Mouse (Mus musculus) forebrain, embryonic 15.5 days (tissue): Measurements from ENCODE around the gene Tsc1. TPM values are rescaled to one million over a fixed set of nuclear protein-coding genes. Genes with fewer than 3 reads are reported as not detected.

Experiments used
- ATAC-seq: fragments of 200-750 bp; cut with Nextera tagmentation; replicated peaks from 2 replicates; pipeline ENCODE4 v1.8.0; 2017; ENCODE audit warnings: mild to moderate bottlenecking, moderate TSS enrichment, moderate library complexity
- H3K27ac ChIP-seq: fragments of 300-500 bp; sonication (generic); replicated peaks from 2 replicates; pipeline ENCODE4 v1.5.1; 2015; ENCODE audit warnings: mild to moderate bottlenecking, inconsistent platforms
- H3K27me3 ChIP-seq: fragments of 300-500 bp; sonication (generic); 2 replicates; pipeline ENCODE4 v1.6.1; 2015; ENCODE audit warnings: inconsistent platforms
- H3K36me3 ChIP-seq: fragments of 300-500 bp; sonication (generic); 2 replicates; pipeline ENCODE4 v1.6.1; 2015; ENCODE audit warnings: mild to moderate bottlenecking, inconsistent platforms
- H3K4me1 ChIP-seq: fragments of 300-500 bp; sonication (generic); 2 replicates; pipeline ENCODE4 v1.6.1; 2015; ENCODE audit warnings: inconsistent platforms
- H3K4me2 ChIP-seq: fragments of 300-500 bp; sonication (generic); replicated peaks from 2 replicates; pipeline ENCODE4 v1.6.1; 2015; ENCODE audit warnings: mild to moderate bottlenecking, inconsistent platforms
- H3K4me3 ChIP-seq: fragments of 300-500 bp; sonication (generic); 2 replicates; pipeline ENCODE4 v1.5.1; 2015; ENCODE audit warnings: mild to moderate bottlenecking, inconsistent platforms
- H3K9ac ChIP-seq: fragments of 300-500 bp; sonication (generic); replicated peaks from 2 replicates; pipeline ENCODE4 v1.6.1; 2015; ENCODE audit warnings: mild to moderate bottlenecking, inconsistent platforms
- H3K9me3 ChIP-seq: fragments of 300-500 bp; sonication (generic); 2 replicates; pipeline ENCODE4 v1.6.1; 2016; ENCODE audit warnings: inconsistent platforms
- WGBS: fragments of 180-500 bp; shearing (Covaris S2); methylation state at CpG from one replicate; pipeline ENCODE4 v1.1.7; 2015; ENCODE audit warnings: mixed read lengths; 5-methylcytosine and 5-hydroxymethylcytosine counted together
- polyA plus RNA-seq: library from polyadenylated mRNA; unstranded; fragments of >200 nt; fragmentation: Nextera tagmentation; extraction: Ambion mirVana; gene quantifications from 2 replicates; pipeline ENCODE4 v1.2.1, GENCODE M21; 2015

Tsc1 gene
- polyA plus RNA-seq, 1 experiment from 2014 or later: 35.8 TPM

DNA sequence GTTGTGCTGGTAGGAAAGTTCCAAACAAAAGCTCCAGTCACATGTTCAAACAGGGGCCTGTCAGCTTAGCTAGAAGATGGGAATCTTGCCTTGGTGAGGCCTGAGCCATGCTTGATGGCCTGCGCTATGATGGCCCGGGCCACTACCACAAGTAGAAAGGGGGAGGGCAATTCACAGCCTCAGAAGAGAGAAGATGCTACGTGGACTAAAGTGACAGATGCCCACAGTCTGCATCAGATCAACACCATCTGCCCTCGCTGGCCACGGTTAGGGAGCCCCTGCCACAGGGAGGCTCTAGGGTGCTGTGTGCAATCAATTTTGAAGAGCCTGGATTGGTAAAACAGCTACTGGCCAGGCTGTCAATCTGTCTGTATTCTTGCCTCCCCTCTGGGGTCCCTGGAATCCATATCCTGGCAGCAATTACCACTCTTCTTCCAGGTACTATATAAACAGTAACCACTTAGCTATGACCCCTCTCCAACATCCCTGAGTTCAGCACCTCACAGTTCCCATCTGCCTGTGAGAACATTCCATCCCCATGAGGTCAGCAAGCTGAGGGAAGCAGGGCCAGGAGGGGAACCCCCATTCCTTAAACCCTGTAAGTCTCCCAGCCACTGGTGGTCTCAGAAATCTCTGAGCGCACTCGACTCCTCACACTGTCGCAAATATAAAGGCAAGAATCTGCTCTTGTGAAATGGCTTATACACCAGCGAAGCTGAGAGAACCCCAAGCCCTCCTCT, 3.8 kb upstream of the Tsc1 start:
- no peak for ATAC-seq
- no peak overlapping the region for H3K4me2 ChIP-seq
- no peaks in the 10 kb centered on the region for H3K9me3 ChIP-seq
- no peak overlapping the region for H3K9ac ChIP-seq
- no peaks in the 10 kb centered on the region for H3K36me3 ChIP-seq
- 82% methylated on average over 9 of the region's 9 CpGs for WGBS
- H3K4me3 ChIP-seq: no peak overlapping the region
- H3K4me1 ChIP-seq: peaks cover 13% of the 10 kb centered on the region
- no peaks in the 10 kb centered on the region for H3K27me3 ChIP-seq
- H3K27ac ChIP-seq: no peak overlapping the region

DNA sequence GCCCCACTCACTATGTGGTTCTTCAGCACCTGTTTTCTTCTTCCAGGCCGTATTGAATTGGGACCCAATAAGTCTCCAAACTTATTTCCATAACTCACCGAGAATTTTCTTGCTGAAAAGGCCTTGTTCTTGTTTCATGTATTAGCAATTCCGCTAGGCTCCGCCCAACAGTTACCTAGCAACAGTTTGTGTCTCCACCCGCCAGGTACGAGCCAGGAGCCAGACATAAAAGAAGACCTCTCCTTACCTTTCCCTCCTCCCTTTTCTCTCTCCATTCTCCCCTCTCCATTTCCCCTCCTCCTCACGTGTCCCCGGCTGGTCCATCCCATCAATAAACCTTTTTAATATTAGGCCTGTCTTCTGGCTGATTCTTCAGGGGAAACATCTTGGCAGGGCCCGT, 2.7 kb upstream of the Tsc1 start:
- no peaks in the 10 kb centered on the region for H3K27me3 ChIP-seq
- no peak overlapping the region for H3K27ac ChIP-seq
- H3K4me2 ChIP-seq: 0 out of 2 replicates have a peak overlapping the region, but pooled peaks have one; percentile 10
- peaks cover 24% of the 10 kb centered on the region for H3K4me1 ChIP-seq
- no peaks in the 10 kb centered on the region for H3K9me3 ChIP-seq
- no peak overlapping the region for H3K4me3 ChIP-seq
- WGBS: 14% methylated on average over 9 of the region's 9 CpGs
- no peak overlapping the region for H3K9ac ChIP-seq
- no peaks in the 10 kb centered on the region for H3K36me3 ChIP-seq
- no peak for ATAC-seq

DNA sequence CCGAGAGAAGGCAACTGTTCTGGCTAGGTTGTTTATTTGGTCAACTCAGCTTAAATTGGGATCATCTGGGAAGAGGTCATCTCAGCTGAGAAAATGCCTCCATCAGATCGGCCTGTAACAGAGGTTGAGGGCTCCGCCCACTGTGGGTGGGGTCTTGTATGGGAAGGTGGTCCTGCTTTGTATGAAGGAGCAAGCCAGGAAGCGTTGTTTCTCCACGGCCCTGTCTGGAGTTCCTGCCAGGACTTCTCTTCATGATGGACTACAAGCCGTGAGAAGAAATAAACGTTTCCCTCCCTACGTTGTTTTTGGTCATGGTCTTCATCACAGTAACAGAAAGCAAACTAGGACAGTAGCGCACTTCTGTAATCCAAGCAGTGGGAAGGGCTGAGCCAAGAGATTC, 2.1 kb upstream of the Tsc1 start:
- 0 out of 2 replicates have a peak overlapping the region, but pooled peaks have one; percentile 10 for H3K4me2 ChIP-seq
- peaks cover 29% of the 10 kb centered on the region for H3K4me1 ChIP-seq
- H3K9me3 ChIP-seq: no peaks in the 10 kb centered on the region
- H3K9ac ChIP-seq: no peak overlapping the region
- WGBS: 8% methylated on average over 9 of the region's 9 CpGs
- no peak overlapping the region for H3K27ac ChIP-seq
- no peaks in the 10 kb centered on the region for H3K36me3 ChIP-seq
- ATAC-seq: no peak
- no peak overlapping the region for H3K4me3 ChIP-seq
- H3K27me3 ChIP-seq: no peaks in the 10 kb centered on the region

DNA sequence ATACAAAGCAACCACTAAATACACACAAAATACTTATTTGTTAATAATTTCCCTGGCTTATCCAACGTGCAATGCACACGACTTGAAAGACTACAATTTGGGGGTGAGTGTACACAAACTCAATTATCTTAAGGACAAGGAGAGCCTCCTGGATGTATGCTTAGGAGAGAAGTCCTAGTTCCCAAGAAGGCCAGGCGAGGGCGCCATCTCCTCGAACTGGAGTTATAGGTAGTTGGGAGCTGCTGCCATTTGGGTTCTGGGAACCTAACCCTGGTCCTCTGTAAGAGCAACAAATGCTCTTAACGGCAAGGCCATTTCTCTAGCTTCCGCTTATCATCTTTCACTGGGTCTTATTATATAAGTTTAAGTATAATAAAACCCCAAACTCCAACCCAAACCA, 1.2 kb upstream of the Tsc1 start:
- Histone ChIP-seq H3K27ac (no peak overlapping the region), H3K4me2 (no peak overlapping the region), H3K4me3 (no peak overlapping the region), H3K4me1 (peaks cover 30% of the 10 kb centered on the region), H3K9ac (no peak overlapping the region), H3K9me3 (no peaks in the 10 kb centered on the region), H3K27me3 (no peaks in the 10 kb centered on the region), H3K36me3 (no peaks in the 10 kb centered on the region)
- 56% methylated on average over 7 of the region's 7 CpGs for WGBS
- no peak for ATAC-seq

DNA sequence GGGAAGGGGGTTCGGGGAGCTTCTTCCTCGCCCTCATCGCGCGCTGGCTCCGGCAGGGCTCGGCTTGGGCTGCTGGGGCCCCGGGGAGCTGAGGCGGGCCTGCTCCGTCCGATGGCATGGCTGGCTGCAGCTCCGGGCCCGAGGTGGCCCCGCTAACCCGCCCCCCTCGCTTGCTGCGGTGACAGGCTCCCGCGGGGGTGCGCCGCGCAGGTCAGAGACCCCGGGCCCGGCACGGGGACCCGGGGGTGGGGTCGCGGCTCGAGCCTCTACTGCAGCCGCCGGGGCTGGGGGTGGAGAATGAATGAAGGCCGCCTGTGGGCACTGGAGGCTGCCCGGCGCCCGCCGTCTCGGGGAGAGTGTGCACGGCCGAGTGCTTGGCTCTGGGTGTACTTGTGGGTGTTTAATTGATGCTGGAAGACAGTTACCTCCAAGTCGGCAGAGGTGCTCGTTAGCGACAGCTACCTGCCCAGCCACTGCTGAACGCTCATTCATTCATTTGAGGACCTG, 460 bp downstream of the Tsc1 start:
- peak; percentile 78 for ATAC-seq
- H3K4me3 ChIP-seq: peak overlapping the region; percentile 89
- under 1% methylated on average over 43 of the region's 43 CpGs for WGBS
- peak overlapping the region; percentile 85 for H3K9ac ChIP-seq
- peaks cover 30% of the 10 kb centered on the region for H3K4me1 ChIP-seq
- no peaks in the 10 kb centered on the region for H3K9me3 ChIP-seq
- no peaks in the 10 kb centered on the region for H3K36me3 ChIP-seq
- H3K27me3 ChIP-seq: no peaks in the 10 kb centered on the region
- peak overlapping the region; percentile 92 for H3K27ac ChIP-seq
- H3K4me2 ChIP-seq: peak overlapping the region; percentile 71

DNA sequence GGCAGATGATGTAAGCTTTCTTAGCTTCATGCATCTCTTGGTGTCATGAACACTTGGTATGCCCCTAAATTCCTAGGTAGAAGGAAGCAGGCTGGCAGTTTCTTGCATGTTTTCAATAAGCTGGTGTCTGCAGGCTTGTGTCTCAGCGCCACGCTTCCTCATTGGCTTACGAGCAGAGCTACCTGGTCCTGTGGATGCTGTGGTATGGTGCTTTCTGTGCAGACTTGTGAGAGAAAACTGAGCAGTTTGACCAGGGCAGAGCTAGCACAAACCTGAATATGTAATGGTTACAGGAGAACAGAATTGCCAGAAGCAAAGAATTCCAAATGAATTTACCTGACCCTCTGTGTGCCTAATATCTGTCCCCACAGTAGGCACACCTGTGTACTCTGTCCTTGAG, 2.1 kb downstream of the Tsc1 start:
- Histone ChIP-seq H3K9me3 (no peaks in the 10 kb centered on the region), H3K27ac (no peak overlapping the region), H3K27me3 (no peaks in the 10 kb centered on the region), H3K4me3 (peak overlapping the region; percentile 89; the same call in 1 of the 2 replicates), H3K36me3 (no peaks in the 10 kb centered on the region), H3K4me2 (peak overlapping the region; percentile 71), H3K4me1 (peaks cover 30% of the 10 kb centered on the region), H3K9ac (no peak overlapping the region)
- ATAC-seq: no peak
- 81% methylated on average over 3 of the region's 3 CpGs for WGBS

DNA sequence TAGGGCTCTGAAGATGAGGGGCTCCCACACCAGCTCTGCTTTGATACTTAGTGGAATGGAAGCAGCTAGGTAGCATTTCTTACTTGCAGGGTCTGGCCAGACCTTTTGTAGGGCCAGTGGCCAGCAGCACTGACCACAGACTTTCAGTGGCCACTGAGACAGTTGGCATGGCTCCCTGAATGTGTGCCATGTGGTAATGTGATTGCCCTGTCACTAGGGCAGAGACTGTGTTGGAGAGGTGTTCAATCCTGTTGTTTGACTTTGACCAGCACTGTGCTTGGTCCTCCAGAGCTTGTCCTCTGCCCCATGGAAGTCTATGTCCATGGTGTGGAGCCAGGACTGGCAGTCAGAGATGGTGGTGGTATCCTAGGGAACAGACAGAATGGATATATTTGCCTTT, 9.5 kb downstream of the Tsc1 start:
- Histone ChIP-seq H3K4me1 (no peaks in the 10 kb centered on the region), H3K4me3 (no peak overlapping the region), H3K4me2 (no peak overlapping the region), H3K9me3 (no peaks in the 10 kb centered on the region), H3K27me3 (no peaks in the 10 kb centered on the region), H3K36me3 (peaks cover 13% of the 10 kb centered on the region; the same call in 1 of the 2 replicates), H3K9ac (no peak overlapping the region), H3K27ac (no peak overlapping the region)
- no peak for ATAC-seq

DNA sequence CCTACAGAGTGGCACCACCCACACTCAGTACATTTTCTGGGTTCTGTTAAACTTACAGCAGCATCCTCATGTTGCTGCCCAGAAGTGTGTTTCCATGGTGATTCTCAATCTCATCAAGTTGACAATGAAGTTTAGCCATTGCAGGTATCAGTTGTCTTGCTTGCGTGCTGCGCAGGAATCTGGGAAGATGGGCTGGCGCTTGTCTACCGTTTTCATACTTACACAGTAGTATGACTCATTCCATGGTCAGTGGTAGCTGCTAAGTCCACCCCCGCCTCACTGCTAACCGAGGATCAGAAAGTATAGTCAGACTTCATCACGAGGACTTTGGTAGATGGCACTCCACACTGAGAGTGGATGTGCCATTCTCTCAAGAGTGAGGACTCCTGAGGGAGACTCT, 12.3 kb downstream of the Tsc1 start:
- WGBS: 95% methylated on average over 7 of the region's 7 CpGs

DNA sequence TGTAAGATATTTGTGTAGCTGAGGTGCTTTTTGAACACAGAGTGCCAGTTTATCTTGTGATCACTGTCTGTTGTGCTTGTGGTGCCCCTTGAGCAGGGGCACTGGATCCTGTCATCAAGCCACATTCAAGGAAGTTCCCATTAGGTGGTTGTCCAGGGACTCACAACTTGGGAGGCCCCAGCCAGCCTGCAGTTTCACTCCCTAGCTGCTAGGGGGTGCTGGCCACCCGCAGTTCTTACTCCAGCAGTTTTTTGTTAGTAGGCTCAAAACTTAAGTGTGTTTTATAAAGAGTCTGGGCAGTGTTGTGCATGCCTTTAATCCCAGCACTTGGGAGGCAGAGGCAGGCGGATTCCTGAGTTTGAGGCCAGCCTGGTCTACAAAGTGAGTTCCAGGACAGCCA, 13.3 kb downstream of the Tsc1 start:
- ATAC-seq: no peak
- H3K36me3 ChIP-seq: peaks cover 34% of the 10 kb centered on the region
- no peak overlapping the region for H3K4me3 ChIP-seq
- H3K9ac ChIP-seq: no peak overlapping the region
- no peak overlapping the region for H3K4me2 ChIP-seq
- no peak overlapping the region for H3K27ac ChIP-seq
- no peaks in the 10 kb centered on the region for H3K9me3 ChIP-seq
- no peaks in the 10 kb centered on the region for H3K27me3 ChIP-seq
- no peaks in the 10 kb centered on the region for H3K4me1 ChIP-seq
- 65% methylated on average over 2 of the region's 2 CpGs for WGBS

More for the DNA sequence above, 12.3 kb downstream of the Tsc1 start:
- H3K36me3 ChIP-seq: peaks cover 25% of the 10 kb centered on the region
- H3K27me3 ChIP-seq: no peaks in the 10 kb centered on the region
- H3K9ac ChIP-seq: no peak overlapping the region
- no peak overlapping the region for H3K4me2 ChIP-seq
- H3K9me3 ChIP-seq: no peaks in the 10 kb centered on the region
- no peaks in the 10 kb centered on the region for H3K4me1 ChIP-seq
- no peak overlapping the region for H3K27ac ChIP-seq
- H3K4me3 ChIP-seq: no peak overlapping the region
- ATAC-seq: no peak

DNA sequence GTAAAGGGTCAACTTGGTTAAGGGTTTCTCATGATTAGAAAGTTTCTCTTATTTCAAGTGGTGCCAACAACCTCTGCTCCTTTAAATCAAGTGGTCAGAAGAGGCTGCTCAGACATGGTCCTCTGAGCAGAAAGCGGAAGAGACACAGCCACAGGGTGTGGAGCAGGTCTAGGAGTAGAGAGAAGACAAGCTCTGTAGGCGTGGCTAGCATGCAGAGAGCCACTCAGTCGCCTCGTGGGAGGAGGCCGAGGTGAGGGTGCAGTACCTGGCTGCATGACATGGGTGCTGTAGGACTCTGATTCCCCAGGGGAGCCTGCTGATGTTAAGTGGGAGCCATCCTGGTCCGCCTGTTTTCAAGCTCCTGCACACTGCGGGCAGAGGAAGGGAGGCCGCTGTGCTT, 15.2 kb downstream of the Tsc1 start:
- Histone ChIP-seq H3K9ac (no peak overlapping the region), H3K36me3 (peaks cover 53% of the 10 kb centered on the region), H3K27ac (no peak overlapping the region), H3K4me3 (no peak overlapping the region), H3K4me2 (no peak overlapping the region), H3K9me3 (no peaks in the 10 kb centered on the region), H3K27me3 (no peaks in the 10 kb centered on the region), H3K4me1 (no peaks in the 10 kb centered on the region)
- 80% methylated on average over 8 of the region's 8 CpGs for WGBS
- ATAC-seq: no peak

DNA sequence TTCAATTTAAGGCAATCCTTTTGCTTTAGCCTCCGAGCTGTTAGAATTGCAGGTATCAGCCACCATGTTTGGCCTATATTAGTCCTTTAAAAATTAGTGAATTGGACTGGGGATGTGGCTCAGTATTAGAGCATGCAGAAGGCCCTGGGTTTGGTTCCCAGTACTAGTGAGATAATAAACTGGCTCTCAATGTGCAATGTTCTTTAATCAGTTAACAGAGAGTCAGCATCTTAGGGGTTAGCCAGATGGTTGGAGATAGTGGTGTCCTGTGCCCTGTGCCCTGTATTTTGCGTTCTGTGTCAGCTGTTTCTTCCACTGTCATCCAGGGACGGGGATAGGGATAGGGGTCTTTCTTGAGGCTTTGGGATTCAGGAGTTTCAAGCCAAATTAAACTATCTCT, 21.9 kb downstream of the Tsc1 start:
- Histone ChIP-seq H3K27me3 (no peaks in the 10 kb centered on the region), H3K4me2 (no peak overlapping the region), H3K4me3 (no peak overlapping the region), H3K4me1 (no peaks in the 10 kb centered on the region), H3K36me3 (peaks cover 91% of the 10 kb centered on the region), H3K9ac (no peak overlapping the region), H3K27ac (no peak overlapping the region), H3K9me3 (no peaks in the 10 kb centered on the region)
- WGBS: 93% methylated on average over 3 of the region's 3 CpGs
- no peak for ATAC-seq

DNA sequence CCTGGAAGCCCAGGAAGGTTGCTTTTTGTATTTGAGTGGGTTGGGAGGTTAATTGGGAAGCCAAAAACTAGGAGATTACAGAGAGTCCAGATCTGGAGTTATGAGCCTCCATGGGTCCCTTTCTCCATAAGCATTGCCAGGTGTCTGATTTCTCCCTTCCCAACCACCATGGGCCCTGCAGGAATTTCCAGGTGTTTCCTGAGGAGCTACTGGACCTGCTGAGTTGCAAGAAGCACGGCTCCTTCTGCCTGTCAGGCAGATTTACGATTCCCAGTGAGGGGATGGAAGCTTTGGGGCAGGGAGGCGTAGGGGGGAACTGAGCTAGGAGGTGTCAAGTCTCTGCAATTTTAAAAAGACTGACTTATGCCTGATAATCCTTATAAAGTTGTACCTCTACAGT, 24.8 kb downstream of the Tsc1 start:
- Histone ChIP-seq H3K4me3 (no peak overlapping the region), H3K4me1 (no peaks in the 10 kb centered on the region), H3K9ac (no peak overlapping the region), H3K27ac (no peak overlapping the region), H3K36me3 (peaks cover 91% of the 10 kb centered on the region), H3K4me2 (no peak overlapping the region), H3K27me3 (no peaks in the 10 kb centered on the region), H3K9me3 (no peaks in the 10 kb centered on the region)
- ATAC-seq: no peak
- 95% methylated on average over 3 of the region's 3 CpGs for WGBS

DNA sequence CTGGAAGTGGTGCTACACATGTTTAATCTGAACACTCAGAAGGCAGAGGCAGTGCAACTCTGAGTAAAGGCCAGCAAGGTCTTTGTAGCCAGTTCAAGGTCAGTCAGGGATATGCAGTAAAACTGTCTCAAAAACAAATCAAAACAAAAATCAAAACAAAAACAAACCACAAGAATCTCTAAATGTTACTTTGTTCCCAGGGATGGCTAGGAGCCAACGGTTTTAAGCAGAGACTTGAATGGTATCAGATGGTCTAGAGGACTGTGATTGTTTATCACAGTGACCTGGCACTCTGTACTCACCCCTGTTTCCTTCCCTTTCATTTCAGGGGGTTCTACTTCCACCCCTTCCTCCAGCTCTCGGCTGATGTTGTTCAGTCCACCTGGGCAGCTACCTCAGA, 30.4 kb downstream of the Tsc1 start:
- Histone ChIP-seq H3K9ac (no peak overlapping the region), H3K27me3 (no peaks in the 10 kb centered on the region), H3K9me3 (no peaks in the 10 kb centered on the region), H3K4me1 (no peaks in the 10 kb centered on the region), H3K27ac (no peak overlapping the region), H3K4me3 (no peak overlapping the region), H3K4me2 (no peak overlapping the region), H3K36me3 (peaks cover 93% of the 10 kb centered on the region)
- ATAC-seq: no peak
- 89% methylated on average over 2 of the region's 2 CpGs for WGBS
